Mouse (Mus musculus) brown adipose tissue, adult 24 weeks (tissue): Measurements from ENCODE around the gene Pam16. TPM values are rescaled to one million over a fixed set of nuclear protein-coding genes. Genes with fewer than 3 reads are reported as not detected.
A peak's percentile ranks its signal among the peaks of the same experiment; 100 is the strongest.

Experiments used
- H3K27ac ChIP-seq: fragments of 200-500 bp; replicated peaks from 2 replicates; pipeline ENCODE4 v1.5.1; 2012; ENCODE audit warnings: low read depth, mild to moderate bottlenecking, low read length
- H3K4me1 ChIP-seq: fragments of 200-500 bp; 2 replicates; pipeline ENCODE4 v1.6.1; 2012; ENCODE audit warnings: low read length, mixed read lengths; ENCODE audit not compliant: control insufficient read depth, insufficient read depth, insufficient read length
- H3K4me3 ChIP-seq: fragments of 200-500 bp; 2 replicates; pipeline ENCODE4 v1.5.1; 2012; ENCODE audit warnings: low read depth, mild to moderate bottlenecking, low read length, moderate library complexity; ENCODE audit not compliant: insufficient read depth
- polyA plus RNA-seq: library from polyadenylated mRNA; stranded (reverse); fragments of >200 nt; gene quantifications from 2 replicates; pipeline ENCODE4 v1.2.4, GENCODE M21; 2012; ENCODE audit not compliant: missing spikeins, insufficient read depth, insufficient read length

Pam16 gene
- polyA plus RNA-seq, 1 experiment = 178 TPM

DNA sequence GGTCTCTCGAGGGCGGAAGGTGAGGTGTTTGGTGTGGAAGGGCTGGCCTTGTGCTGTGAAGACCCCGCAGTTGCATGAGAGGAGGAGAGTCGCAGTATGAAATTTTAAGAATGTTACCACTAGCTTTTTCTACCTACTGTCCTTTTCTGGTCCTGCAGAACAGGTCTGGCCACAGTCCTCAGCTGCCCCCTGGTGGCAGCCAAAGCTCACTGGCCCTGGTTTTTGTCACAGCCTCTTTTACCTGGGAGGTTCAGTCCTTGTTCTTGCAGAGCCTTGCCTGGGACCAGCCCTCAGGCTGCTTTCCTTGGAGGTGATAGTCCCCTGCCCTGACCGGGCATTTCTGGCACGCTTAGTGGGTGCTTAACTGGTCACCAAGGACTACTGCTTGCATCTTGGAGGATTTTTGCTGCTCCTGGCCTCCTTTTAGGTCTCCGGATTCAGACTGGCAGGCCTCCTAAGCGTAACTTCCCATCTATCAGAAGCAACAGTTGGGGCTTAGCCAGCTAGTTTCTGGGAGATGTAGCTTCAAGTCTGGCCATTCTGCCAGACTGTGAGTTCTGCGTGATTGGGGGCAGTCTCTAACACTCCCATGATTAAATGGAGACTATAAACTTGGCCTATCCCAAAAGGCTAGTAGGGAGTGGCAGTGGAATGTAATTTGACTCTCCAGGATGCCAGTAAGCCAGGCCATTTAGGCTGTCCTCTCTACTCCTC lies 16.8 kb downstream of the Pam16 start:
- no peak overlapping the region for H3K4me3 ChIP-seq
- H3K27ac ChIP-seq = no peak overlapping the region
- peaks cover 13% of the 10 kb centered on the region for H3K4me1 ChIP-seq

DNA sequence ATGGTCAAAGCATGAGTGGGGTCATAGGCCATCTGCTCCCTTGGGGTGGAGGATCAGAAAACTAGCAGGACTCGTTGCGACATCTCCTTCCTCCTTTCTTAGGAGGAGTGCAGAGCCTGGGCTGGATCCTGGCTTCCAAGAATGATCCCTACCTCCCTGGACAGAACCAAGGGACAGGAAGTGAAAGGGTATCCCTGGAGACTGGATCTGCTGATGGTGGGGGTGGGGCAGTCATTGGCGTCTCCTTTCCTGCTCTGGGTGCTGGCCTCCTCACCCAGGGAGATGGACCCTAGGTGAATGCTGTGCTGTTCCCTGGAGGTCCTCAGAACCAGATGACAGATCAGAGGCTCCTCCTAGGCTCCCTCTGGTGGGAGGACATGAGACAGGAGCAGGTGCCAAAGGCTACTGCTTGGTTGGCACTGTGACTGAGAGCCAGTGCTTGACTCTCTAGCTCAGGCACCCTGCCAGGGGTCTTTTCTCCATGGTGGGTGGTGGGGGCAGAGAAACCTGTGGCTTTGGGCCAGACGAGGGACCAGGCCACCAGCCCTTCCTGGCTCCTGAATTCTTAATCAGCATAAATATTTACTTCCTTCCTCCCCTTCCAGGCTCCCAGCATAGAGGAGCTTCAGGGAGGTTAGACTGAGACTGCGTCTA lies 18.2 kb downstream of the Pam16 start:
- Histone ChIP-seq H3K4me1 (peaks cover 13% of the 10 kb centered on the region), H3K4me3 (no peak overlapping the region), H3K27ac (peak overlapping the region; percentile 66)

DNA sequence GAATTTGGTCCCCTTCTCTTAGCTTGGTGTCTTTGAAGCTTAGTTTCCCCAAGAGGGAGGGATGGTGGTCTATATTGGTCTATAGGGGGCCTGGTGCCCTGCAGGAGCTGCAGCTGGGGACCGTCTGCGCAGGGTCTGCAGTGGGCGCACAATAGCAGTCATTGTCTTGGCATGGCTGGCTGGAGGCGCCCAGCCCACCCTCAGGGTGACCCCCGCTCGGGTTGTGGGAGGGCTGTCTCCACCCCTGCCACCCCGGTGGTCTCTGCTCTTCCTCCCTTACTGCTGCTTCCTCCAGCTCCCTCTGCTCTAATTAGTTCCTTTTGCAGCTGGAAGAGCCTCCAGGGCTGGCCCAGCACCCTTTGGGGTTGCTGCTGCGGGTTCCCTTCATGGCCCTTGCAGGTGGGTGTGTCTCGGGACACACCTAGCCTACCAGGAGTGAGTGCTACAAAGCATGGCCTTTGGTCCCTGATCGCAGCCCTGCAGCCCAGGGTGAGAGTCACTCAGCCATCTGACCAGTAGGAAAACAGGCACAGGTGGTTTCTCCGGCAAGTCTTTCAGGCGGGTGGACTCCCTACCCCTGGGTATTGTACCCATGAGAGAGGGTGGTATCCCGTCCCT lies 19.2 kb downstream of the Pam16 start:
- Histone ChIP-seq H3K27ac (0 out of 2 replicates have a peak overlapping the region, but pooled peaks have one; percentile 13), H3K4me1 (peaks cover 13% of the 10 kb centered on the region)

DNA sequence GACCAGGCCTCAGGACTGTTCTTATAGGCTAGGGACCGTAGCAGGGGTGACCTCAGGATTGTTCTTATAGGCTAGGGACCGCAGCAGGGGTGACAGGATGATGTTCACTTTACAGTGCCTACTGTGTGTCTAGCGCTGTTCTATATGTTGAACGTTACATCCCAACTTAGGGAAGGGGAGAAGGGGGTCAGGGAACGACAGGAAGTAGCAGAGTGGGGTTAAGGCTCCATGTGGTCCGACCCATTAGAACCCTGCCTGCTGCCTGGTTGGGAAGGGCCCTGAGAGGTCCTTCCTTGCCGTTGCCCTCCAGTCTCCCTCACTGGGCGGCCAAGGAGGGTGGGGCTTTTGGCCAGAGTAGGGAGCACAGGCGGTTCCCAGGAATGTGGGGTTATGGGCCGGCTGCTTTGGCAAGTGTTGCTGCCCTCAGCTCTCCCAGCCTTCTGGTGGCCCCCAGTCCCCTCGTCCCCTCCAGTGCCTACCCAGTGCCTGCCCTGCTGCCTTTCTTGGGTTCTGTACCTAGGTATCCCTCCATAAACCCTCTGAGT lies 20.4 kb downstream of the Pam16 start:
- H3K4me3 ChIP-seq = no peak overlapping the region
- peaks cover 13% of the 10 kb centered on the region for H3K4me1 ChIP-seq
- H3K27ac ChIP-seq = no peak overlapping the region

More for the DNA sequence above, 19.2 kb downstream of the Pam16 start:
- H3K4me3 ChIP-seq = no peak overlapping the region

DNA sequence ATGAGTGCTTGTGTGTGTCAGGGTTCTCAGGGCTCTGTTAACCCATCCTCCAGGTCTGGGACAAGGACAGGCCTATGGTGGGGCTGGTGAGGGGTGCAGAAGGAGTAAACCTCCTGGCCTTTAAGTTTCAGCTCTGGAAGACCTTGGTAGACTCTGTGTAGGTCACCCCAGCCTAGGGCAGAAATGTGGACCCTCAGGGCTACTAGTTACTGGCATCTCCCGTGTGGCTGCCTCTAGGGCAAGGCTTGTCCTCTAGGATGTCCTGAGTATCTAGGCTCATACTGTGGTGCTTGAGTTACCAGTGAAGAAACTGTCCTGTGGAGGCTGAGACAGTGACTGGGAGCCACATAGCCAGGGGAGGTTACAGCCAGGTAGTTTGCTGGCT lies 21.3 kb downstream of the Pam16 start:
- H3K27ac ChIP-seq = no peak overlapping the region
- peaks cover 13% of the 10 kb centered on the region for H3K4me1 ChIP-seq
- H3K4me3 ChIP-seq = no peak overlapping the region

DNA sequence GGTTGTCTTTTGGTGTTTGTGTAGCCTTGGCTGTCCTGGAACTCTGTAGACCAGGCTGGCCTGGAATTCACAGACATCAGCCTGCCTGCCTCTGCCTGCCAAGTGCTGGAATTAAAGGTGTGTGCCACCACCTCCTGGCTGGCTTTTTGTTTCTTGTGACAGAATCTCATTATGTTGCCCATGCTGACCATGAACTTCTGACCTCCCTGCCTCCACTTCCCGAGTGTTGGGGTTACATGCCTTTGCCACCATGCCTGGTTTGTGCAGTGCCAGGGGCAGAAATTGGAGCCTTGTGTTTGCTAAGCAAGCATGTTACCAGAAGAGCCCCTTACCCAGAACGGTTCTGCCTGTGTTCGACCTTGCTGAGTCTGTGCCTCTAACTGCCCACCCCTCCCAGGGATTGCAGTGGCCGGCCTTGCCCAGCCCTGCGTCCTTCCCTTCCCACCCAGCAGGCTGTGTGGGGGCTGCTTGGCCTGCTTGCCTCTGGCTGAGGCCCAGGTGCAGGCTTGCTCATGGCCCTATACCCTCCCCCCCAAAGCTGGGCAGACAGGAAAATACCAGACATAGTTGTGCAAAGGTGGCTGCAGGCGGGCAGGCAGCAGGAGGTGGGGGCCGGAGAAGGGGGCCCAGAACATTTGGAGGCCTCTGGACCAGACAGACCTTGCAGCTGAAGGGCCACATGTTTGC lies 21.9 kb downstream of the Pam16 start:
- Histone ChIP-seq H3K4me1 (peaks cover 13% of the 10 kb centered on the region), H3K27ac (no peak overlapping the region), H3K4me3 (no peak overlapping the region)

DNA sequence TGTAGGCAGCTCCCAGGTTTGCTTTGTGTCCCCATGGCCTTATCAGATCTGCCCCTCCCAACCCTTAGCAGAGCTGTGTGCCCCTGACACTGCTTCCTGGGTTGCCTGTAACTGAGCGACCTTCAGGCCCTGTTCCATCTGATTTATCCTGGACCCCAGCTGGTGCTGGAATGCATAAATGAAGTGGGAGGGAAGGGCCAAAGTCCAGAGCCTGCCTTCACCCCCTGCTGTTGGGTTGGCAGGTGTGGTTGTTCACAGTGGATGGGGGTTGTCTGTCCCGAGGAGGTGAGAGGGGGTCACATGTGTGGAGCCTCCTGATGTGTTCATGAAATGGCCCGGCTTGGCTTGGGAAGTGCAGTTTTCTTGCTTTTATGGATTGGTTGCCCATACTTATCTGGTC lies 22.6 kb downstream of the Pam16 start:
- Histone ChIP-seq H3K4me1 (peaks cover 11% of the 10 kb centered on the region), H3K27ac (no peak overlapping the region), H3K4me3 (no peak overlapping the region)

DNA sequence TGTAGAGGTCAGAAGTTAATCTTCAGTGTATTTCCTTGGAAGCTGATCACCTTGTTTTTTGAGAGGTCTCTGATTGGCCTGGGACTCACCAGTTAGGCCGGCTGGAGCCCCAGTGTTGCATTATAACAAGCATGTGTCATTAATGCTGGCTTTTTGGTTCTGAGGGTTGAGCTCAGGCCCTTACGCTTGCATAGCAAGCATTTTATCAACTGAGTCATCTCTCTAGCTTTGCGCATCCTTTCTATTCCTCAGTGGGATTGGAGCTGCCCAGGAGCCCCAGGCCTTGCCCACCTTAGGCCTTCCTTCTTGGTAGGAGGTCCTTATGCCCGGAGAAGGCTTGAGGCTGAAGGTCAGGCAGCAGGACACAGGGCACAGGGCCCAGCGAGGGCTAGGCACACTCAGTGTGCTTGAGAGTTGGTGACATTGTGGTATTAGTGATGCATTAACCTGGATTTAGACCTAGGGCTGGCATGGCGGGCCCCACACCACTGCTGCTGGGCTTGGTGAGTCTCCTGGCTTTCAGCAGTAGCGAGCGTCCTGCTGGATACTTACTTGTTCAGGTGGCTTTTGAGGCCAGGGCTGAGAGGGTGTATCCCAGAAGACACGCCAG lies 24.0 kb downstream of the Pam16 start:
- H3K4me1 ChIP-seq = no peaks in the 10 kb centered on the region
- no peak overlapping the region for H3K27ac ChIP-seq
- no peak overlapping the region for H3K4me3 ChIP-seq

DNA sequence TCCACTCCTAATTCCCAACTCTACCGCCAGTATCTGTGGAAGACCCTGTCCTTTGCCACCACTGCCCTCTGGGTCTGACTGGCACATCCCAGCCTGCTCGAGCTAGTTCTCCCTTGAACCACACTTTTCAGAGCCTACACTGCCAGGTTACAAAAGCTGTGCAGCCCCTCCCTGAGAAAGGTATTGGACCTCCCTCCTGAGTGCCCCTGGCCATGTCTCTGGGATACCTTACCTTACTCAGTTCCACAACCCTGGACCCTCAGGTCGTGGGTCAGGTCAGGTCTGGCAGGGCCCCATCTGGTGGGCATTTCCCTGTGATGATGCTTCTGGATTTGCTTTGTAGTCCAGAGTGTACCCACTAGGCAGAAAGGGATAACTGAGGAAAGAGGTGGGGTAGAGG lies 25.2 kb downstream of the Pam16 start:
- Histone ChIP-seq H3K4me3 (no peak overlapping the region), H3K4me1 (no peaks in the 10 kb centered on the region), H3K27ac (no peak overlapping the region)

DNA sequence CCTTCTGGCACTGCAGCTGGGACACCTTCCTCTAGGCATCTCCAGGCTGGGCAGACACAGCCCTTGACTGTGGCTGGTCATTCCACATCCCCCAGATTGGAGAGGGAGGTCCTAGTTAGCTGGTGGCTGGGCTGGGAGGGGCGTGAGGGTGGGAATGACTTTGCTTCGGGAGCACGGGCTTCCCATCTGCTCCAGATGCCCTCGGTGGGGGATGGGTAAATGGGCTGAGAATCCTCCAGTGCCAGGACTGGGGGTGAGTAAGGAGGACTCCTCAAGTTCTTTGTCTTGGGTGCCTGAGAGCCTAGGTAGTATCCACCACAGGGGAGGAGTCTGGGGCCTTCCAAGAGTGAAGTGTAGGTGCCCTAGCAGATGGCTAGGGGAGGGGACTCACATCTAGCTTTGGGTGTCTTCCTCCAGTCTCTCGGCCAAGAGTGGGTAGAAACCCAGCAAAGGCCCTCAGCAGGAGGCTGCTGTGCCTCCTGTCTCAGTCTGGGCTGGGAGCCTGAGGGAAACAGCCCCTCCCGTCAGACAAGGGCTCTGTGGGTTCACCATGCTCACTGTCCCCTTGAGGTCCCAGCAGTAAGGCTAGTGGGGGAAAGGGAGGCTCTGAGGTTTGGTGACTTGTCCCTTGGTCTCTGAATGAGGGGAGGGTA lies 25.8 kb downstream of the Pam16 start:
- Histone ChIP-seq H3K27ac (no peak overlapping the region), H3K4me1 (no peaks in the 10 kb centered on the region), H3K4me3 (no peak overlapping the region)

DNA sequence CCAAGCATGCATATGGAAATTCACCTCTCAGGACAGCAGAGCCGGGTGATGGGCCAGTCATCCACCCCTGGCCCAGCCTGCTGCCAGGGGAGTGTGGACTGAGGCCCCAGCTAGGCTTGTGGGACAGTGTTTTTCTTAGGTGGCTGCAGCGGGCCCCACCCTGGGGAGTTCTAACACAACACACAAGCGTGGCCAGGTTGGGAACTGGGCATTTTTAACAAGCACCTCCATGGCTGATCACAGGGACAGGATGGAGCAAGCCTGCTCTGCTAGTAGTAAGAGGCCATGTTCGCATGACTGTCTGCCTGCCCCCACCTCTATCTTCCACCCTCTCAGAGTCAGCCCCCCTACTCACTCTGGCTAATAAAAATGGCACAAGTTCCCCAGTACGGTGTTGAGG lies 26.7 kb downstream of the Pam16 start:
- H3K27ac ChIP-seq = no peak overlapping the region
- no peaks in the 10 kb centered on the region for H3K4me1 ChIP-seq
- H3K4me3 ChIP-seq = no peak overlapping the region

DNA sequence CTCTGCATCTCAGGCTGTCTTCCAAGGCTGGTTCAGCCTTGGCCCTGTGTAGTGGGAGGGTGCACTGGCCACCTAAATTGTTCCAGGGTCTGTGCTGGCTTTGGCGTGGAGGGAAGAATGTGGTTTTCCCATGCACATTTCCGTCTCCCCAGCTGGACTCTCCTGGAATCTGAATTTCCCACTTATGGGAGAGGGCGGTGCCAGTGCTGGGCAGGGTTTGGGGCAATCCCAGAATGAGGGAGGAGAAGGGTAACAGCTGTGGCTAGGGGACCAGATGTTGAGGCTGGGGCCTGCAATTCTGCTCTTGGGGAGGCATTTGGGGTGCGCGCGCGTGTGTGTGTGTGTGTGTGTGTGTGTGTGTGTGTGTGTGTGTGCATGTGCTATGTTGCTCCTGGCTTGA lies 27.5 kb downstream of the Pam16 start:
- H3K27ac ChIP-seq = no peak overlapping the region
- H3K4me3 ChIP-seq = no peak overlapping the region
- no peaks in the 10 kb centered on the region for H3K4me1 ChIP-seq

DNA sequence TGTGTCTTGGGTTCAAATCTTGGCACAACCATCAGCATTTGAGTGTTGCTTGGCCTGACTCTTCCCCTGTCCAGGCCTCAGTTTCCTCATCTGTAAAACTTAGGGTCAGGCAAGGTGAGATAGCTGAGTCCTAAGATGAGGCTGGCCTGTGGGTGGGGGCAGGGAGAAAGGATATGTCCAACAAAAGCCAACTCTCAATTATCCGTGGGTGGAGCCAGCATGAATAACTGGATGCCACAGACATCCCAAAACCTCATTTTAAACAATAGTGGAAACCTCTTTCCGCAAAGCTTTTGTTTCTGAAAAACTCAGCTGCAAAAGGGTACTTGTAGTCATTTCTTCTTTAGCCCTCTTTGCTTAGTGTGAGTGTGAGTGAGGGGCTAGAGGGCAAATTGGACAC lies 28.0 kb downstream of the Pam16 start:
- no peak overlapping the region for H3K27ac ChIP-seq
- no peaks in the 10 kb centered on the region for H3K4me1 ChIP-seq
- no peak overlapping the region for H3K4me3 ChIP-seq

DNA sequence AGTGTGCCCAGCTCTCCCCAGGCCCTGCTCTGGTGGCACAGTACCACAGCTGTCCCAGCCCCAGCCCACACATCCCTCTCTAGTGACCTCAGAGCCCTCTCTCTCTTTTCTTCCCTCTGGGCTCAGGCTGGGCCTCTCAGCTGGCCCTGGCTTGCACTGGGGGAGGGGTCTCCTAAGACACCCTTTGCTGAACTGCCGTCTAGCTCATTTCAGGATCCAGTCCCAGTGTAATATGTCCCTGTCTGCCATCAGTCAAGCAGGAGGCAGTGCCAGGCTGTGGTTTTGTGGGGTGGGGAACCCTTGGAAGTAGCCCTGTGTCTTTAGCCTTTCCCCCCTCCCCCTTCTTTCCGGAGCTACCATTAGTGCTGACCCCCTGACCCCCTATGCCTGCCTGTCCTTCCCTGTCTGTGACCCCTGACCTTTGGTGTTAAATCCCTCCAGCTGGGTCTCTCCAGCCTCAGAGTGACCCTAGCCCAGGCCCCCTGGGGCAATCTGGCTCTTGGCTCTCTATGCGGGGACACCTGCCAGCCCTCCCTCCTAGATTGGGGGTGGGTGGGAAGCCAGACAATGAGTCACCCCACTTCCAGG lies 28.6 kb downstream of the Pam16 start:
- Histone ChIP-seq H3K4me3 (peak overlapping the region; percentile 78), H3K27ac (no peak overlapping the region), H3K4me1 (no peaks in the 10 kb centered on the region)
